Mouse (Mus musculus): ENCODE data around the gene Wdr47. TPM values are rescaled to one million over a fixed set of nuclear protein-coding genes. Genes with fewer than 3 reads are reported as not detected.
A peak's percentile ranks its signal among the peaks of the same experiment; 100 is the strongest.
"Not testable (repeated sequence)": the region's sequence is repeated elsewhere in the genome, so short reads cannot be mapped to it uniquely, and the experiment has no call there.

Gene Wdr47
- 100 to 1,000 TPM; 150 to 164 TPM for total RNA-seq (2021)

GRCm38 (mm10) chr3:108590786-108591529, at the start of gene Wdr47:
Gene Wdr47, plus strand, starts transcription at chr3:108591279.
- peak; percentile 92 to 98 for DNase-seq (ENCODE audit: extremely low spot score in 1 of 2, low spot score in 2 of 2)
- intact Hi-C loops (cut with DNase I), result no loop called here

- intact Hi-C loops (cut with DNase I), result no loop called here
- no peak for DNase-seq (ENCODE audit: extremely low spot score in 1 of 2, low spot score in 2 of 2)
Measured at GRCm38 (mm10) chr3:108542299-108542698, 48.8 kb upstream of the Wdr47 start.

- DNase-seq (ENCODE audit: extremely low spot score in 1 of 2, low spot score in 2 of 2), result no peak
- intact Hi-C loops (cut with DNase I), result no loop called here
Measured at GRCm38 (mm10) chr3:108554111-108554561, 36.9 kb upstream of the Wdr47 start.

- DNase-seq (ENCODE audit: extremely low spot score in 1 of 2, low spot score in 2 of 2), result peak; percentile 95
- intact Hi-C loops (cut with DNase I), result no loop called here
Measured at GRCm38 (mm10) chr3:108554587-108555312, 36.3 kb upstream of the Wdr47 start.

- DNase-seq (ENCODE audit: extremely low spot score in 1 of 2, low spot score in 2 of 2), result no peak
- intact Hi-C loops (cut with DNase I), result no loop called here
Measured at GRCm38 (mm10) chr3:108557888-108558287, 33.2 kb upstream of the Wdr47 start.

- intact Hi-C loops (cut with DNase I), result loop anchor here (5.0 kb wide), 1 partner anchor 160 kb away; no protein-coding TSS in a partner anchor
- DNase-seq (ENCODE audit: extremely low spot score in 1 of 2, low spot score in 2 of 2), result peak; percentile 97
Measured at GRCm38 (mm10) chr3:108562133-108562730, 28.8 kb upstream of the Wdr47 start, which contains the start of gene Tmem167b. Gene Tmem167b, minus strand, starts transcription at chr3:108562466.

GRCm38 (mm10) chr3:108562777-108563271, 28.3 kb upstream of the Wdr47 start:
- DNase-seq (ENCODE audit: extremely low spot score in 1 of 2, low spot score in 2 of 2), result no peak
- intact Hi-C loops (cut with DNase I), result loop anchor here (5.0 kb wide), 1 partner anchor 161 kb away; no protein-coding TSS in a partner anchor

GRCm38 (mm10) chr3:108563309-108563708, 27.8 kb upstream of the Wdr47 start:
- DNase-seq (ENCODE audit: extremely low spot score in 1 of 2, low spot score in 2 of 2), result peak; percentile 80 to 83

GRCm38 (mm10) chr3:108567990-108568877, 22.8 kb upstream of the Wdr47 start:
- DNase-seq (ENCODE audit: extremely low spot score in 1 of 2, low spot score in 2 of 2), result peak; percentile 29 to 43
- intact Hi-C loops (cut with DNase I), result no loop called here

More at GRCm38 (mm10) chr3:108563309-108563708, 27.8 kb upstream of the Wdr47 start:
- intact Hi-C loops (cut with DNase I), result loop anchor here (5.0 kb wide), 1 partner anchor 161 kb away; no protein-coding TSS in a partner anchor

GRCm38 (mm10) chr3:108569636-108570035, 21.4 kb upstream of the Wdr47 start:
- DNase-seq (ENCODE audit: extremely low spot score in 1 of 2, low spot score in 2 of 2); intact Hi-C loops (cut with DNase I): not testable (repeated sequence)

- intact Hi-C loops (cut with DNase I), result no loop called here
- no peak for DNase-seq (ENCODE audit: extremely low spot score in 1 of 2, low spot score in 2 of 2)
Measured at GRCm38 (mm10) chr3:108570813-108571212, 20.3 kb upstream of the Wdr47 start.

GRCm38 (mm10) chr3:108571443-108572294, 19.4 kb upstream of the Wdr47 start, which contains the start of gene Taf13:
Gene Taf13, plus strand, starts transcription at chr3:108571698.
- DNase-seq (ENCODE audit: extremely low spot score in 1 of 2, low spot score in 2 of 2), result peak; percentile 96
- intact Hi-C loops (cut with DNase I), result no loop called here

GRCm38 (mm10) chr3:108572309-108573010, 18.6 kb upstream of the Wdr47 start:
- DNase-seq (ENCODE audit: extremely low spot score in 1 of 2, low spot score in 2 of 2), result no peak
- intact Hi-C loops (cut with DNase I), result no loop called here

- intact Hi-C loops (cut with DNase I), result no loop called here
- DNase-seq (ENCODE audit: extremely low spot score in 1 of 2, low spot score in 2 of 2), result no peak
Measured at GRCm38 (mm10) chr3:108574018-108574417, 17.1 kb upstream of the Wdr47 start.

- intact Hi-C loops (cut with DNase I), result no loop called here
- DNase-seq (ENCODE audit: extremely low spot score in 1 of 2, low spot score in 2 of 2), result no peak
Measured at GRCm38 (mm10) chr3:108584580-108584979, 6.5 kb upstream of the Wdr47 start.

GRCm38 (mm10) chr3:108588446-108588845, 2.6 kb upstream of the Wdr47 start:
- no peak for DNase-seq (ENCODE audit: extremely low spot score in 1 of 2, low spot score in 2 of 2)
- intact Hi-C loops (cut with DNase I), result no loop called here
